Mouse (Mus musculus): Measurements from ENCODE around the gene Tmcc1. TPM values are rescaled to one million over a fixed set of nuclear protein-coding genes. Genes with fewer than 3 reads are reported as not detected.

Gene Tmcc1
- polyA plus RNA-seq, 1 experiment from 2014 or later, result 13.6 TPM

- peaks cover 17% of the 10 kb centered on the region for H3K27me3 ChIP-seq
- H3K9me3 ChIP-seq (replicated peaks), result no peaks in the 10 kb centered on the region
- 40% methylated on average over 10 of the region's 10 CpGs for WGBS
- peak overlapping the region; percentile 19; the same call in 1 of the 2 replicates for H3K9ac ChIP-seq
- H3K4me1 ChIP-seq, result peaks cover 79% of the 10 kb centered on the region
- peak overlapping the region; percentile 39 for H3K27ac ChIP-seq (replicated peaks)
- H3K4me2 ChIP-seq (replicated peaks), result peak overlapping the region; percentile 92
- H3K36me3 ChIP-seq, result no peaks in the 10 kb centered on the region
- ATAC-seq (ENCODE audit: insufficient number of reproducible peaks, low FRiP score, low TSS enrichment, low read depth), result no peak
- peak overlapping the region; percentile 65 for H3K4me3 ChIP-seq (replicated peaks)
Measured at GRCm38 (mm10) chr6:115991881-115992620, 201.2 kb downstream of the Tmcc1 start.

GRCm38 (mm10) chr6:115991108-115991880 is 202.0 kb downstream of the Tmcc1 start:
- Histone ChIP-seq H3K36me3 (no peaks in the 10 kb centered on the region), H3K4me1 (peaks cover 79% of the 10 kb centered on the region), H3K27ac (replicated peaks) (peak overlapping the region; percentile 39), H3K27me3 (peaks cover 17% of the 10 kb centered on the region), H3K9me3 (replicated peaks) (no peaks in the 10 kb centered on the region), H3K9ac (peak overlapping the region; percentile 19; the same call in 1 of the 2 replicates), H3K4me3 (replicated peaks) (peak overlapping the region; percentile 65), H3K4me2 (replicated peaks) (peak overlapping the region; percentile 92)
- no peak for ATAC-seq (ENCODE audit: insufficient number of reproducible peaks, low FRiP score, low TSS enrichment, low read depth)
- WGBS, result 28% methylated on average over 13 of the region's 13 CpGs

GRCm38 (mm10) chr6:115990479-115990878 is 202.8 kb downstream of the Tmcc1 start:
- Histone ChIP-seq H3K4me1 (peaks cover 79% of the 10 kb centered on the region), H3K27me3 (peaks cover 17% of the 10 kb centered on the region), H3K36me3 (no peaks in the 10 kb centered on the region), H3K4me2 (replicated peaks) (peak overlapping the region; percentile 92), H3K9me3 (replicated peaks) (no peaks in the 10 kb centered on the region), H3K9ac (no peak overlapping the region), H3K4me3 (replicated peaks) (peak overlapping the region; percentile 65), H3K27ac (replicated peaks) (no peak overlapping the region)
- ATAC-seq (ENCODE audit: insufficient number of reproducible peaks, low FRiP score, low TSS enrichment, low read depth), result no peak
- 74% methylated on average over 9 of the region's 9 CpGs for WGBS

GRCm38 (mm10) chr6:115990056-115990455 is 203.2 kb downstream of the Tmcc1 start:
- H3K9me3 ChIP-seq (replicated peaks), result no peaks in the 10 kb centered on the region
- H3K27ac ChIP-seq (replicated peaks), result no peak overlapping the region
- ATAC-seq (ENCODE audit: insufficient number of reproducible peaks, low FRiP score, low TSS enrichment, low read depth), result no peak
- H3K4me1 ChIP-seq, result peaks cover 83% of the 10 kb centered on the region
- H3K9ac ChIP-seq, result no peak overlapping the region
- peaks cover 17% of the 10 kb centered on the region for H3K27me3 ChIP-seq
- peak overlapping the region; percentile 65; the same call in 1 of the 2 replicates for H3K4me3 ChIP-seq (replicated peaks)
- H3K36me3 ChIP-seq, result no peaks in the 10 kb centered on the region
- WGBS, result 63% methylated on average over 3 of the region's 3 CpGs
- 0 out of 2 replicates have a peak overlapping the region, but pooled peaks have one; percentile 12 for H3K4me2 ChIP-seq (replicated peaks)

- 67% methylated on average over 4 of the region's 4 CpGs for WGBS
- Histone ChIP-seq H3K9me3 (replicated peaks) (no peaks in the 10 kb centered on the region), H3K27me3 (peaks cover 17% of the 10 kb centered on the region), H3K4me3 (replicated peaks) (0 out of 2 replicates have a peak overlapping the region, but pooled peaks have one; percentile 65), H3K27ac (replicated peaks) (no peak overlapping the region), H3K36me3 (no peaks in the 10 kb centered on the region), H3K9ac (no peak overlapping the region), H3K4me1 (peaks cover 88% of the 10 kb centered on the region), H3K4me2 (replicated peaks) (0 out of 2 replicates have a peak overlapping the region, but pooled peaks have one; percentile 12)
- ATAC-seq (ENCODE audit: insufficient number of reproducible peaks, low FRiP score, low TSS enrichment, low read depth), result no peak
Measured at GRCm38 (mm10) chr6:115989607-115990006, 203.7 kb downstream of the Tmcc1 start.

- peaks cover 17% of the 10 kb centered on the region for H3K27me3 ChIP-seq
- no peak overlapping the region for H3K27ac ChIP-seq (replicated peaks)
- no peak for ATAC-seq (ENCODE audit: insufficient number of reproducible peaks, low FRiP score, low TSS enrichment, low read depth)
- 0 out of 2 replicates have a peak overlapping the region, but pooled peaks have one; percentile 12 for H3K4me2 ChIP-seq (replicated peaks)
- 76% methylated on average over 5 of the region's 5 CpGs for WGBS
- H3K4me3 ChIP-seq (replicated peaks), result no peak overlapping the region
- H3K36me3 ChIP-seq, result no peaks in the 10 kb centered on the region
- H3K4me1 ChIP-seq, result peaks cover 88% of the 10 kb centered on the region
- no peak overlapping the region for H3K9ac ChIP-seq
- H3K9me3 ChIP-seq (replicated peaks), result no peaks in the 10 kb centered on the region
Measured at GRCm38 (mm10) chr6:115989032-115989431, 204.3 kb downstream of the Tmcc1 start.

GRCm38 (mm10) chr6:115987096-115987747 is 206.1 kb downstream of the Tmcc1 start:
- 62% methylated on average over 9 of the region's 9 CpGs for WGBS
- Histone ChIP-seq H3K27ac (replicated peaks) (0 out of 2 replicates have a peak overlapping the region, but pooled peaks have one; percentile 8), H3K4me2 (replicated peaks) (no peak overlapping the region), H3K9me3 (replicated peaks) (no peaks in the 10 kb centered on the region), H3K9ac (no peak overlapping the region), H3K36me3 (no peaks in the 10 kb centered on the region), H3K4me3 (replicated peaks) (no peak overlapping the region), H3K4me1 (peaks cover 82% of the 10 kb centered on the region), H3K27me3 (peaks cover 4% of the 10 kb centered on the region; the same call in 1 of the 2 replicates)
- ATAC-seq (ENCODE audit: insufficient number of reproducible peaks, low FRiP score, low TSS enrichment, low read depth), result no peak

GRCm38 (mm10) chr6:115986472-115987095 is 206.7 kb downstream of the Tmcc1 start:
- Histone ChIP-seq H3K4me3 (replicated peaks) (no peak overlapping the region), H3K4me2 (replicated peaks) (0 out of 2 replicates have a peak overlapping the region, but pooled peaks have one; percentile 6), H3K9me3 (replicated peaks) (no peaks in the 10 kb centered on the region), H3K36me3 (no peaks in the 10 kb centered on the region), H3K9ac (0 out of 2 replicates have a peak overlapping the region, but pooled peaks have one; percentile 18), H3K27ac (replicated peaks) (0 out of 2 replicates have a peak overlapping the region, but pooled peaks have one; percentile 8), H3K27me3 (peaks cover 4% of the 10 kb centered on the region; the same call in 1 of the 2 replicates), H3K4me1 (peaks cover 79% of the 10 kb centered on the region)
- WGBS, result 48% methylated on average over 12 of the region's 12 CpGs
- peak; percentile 30; the same call in 1 of the 2 replicates for ATAC-seq (ENCODE audit: insufficient number of reproducible peaks, low FRiP score, low TSS enrichment, low read depth)

- Histone ChIP-seq H3K4me2 (replicated peaks) (no peak overlapping the region), H3K4me3 (replicated peaks) (no peak overlapping the region), H3K27ac (replicated peaks) (peak overlapping the region; percentile 63; the same call in 1 of the 2 replicates), H3K4me1 (peaks cover 70% of the 10 kb centered on the region), H3K9me3 (replicated peaks) (no peaks in the 10 kb centered on the region), H3K9ac (no peak overlapping the region), H3K27me3 (peaks cover 3% of the 10 kb centered on the region; the same call in 1 of the 2 replicates), H3K36me3 (no peaks in the 10 kb centered on the region)
- WGBS, result 56% methylated on average over 9 of the region's 9 CpGs
- no peak for ATAC-seq (ENCODE audit: insufficient number of reproducible peaks, low FRiP score, low TSS enrichment, low read depth)
Measured at GRCm38 (mm10) chr6:115985622-115986021, 207.7 kb downstream of the Tmcc1 start.

- H3K4me1 ChIP-seq, result peaks cover 66% of the 10 kb centered on the region
- H3K36me3 ChIP-seq, result peaks cover 4% of the 10 kb centered on the region; the same call in 1 of the 2 replicates
- H3K27me3 ChIP-seq, result no peaks in the 10 kb centered on the region
- H3K4me2 ChIP-seq (replicated peaks), result no peak overlapping the region
- no peak for ATAC-seq (ENCODE audit: insufficient number of reproducible peaks, low FRiP score, low TSS enrichment, low read depth)
- H3K27ac ChIP-seq (replicated peaks), result peak overlapping the region; percentile 34; the same call in 1 of the 2 replicates
- H3K9me3 ChIP-seq (replicated peaks), result no peaks in the 10 kb centered on the region
- H3K9ac ChIP-seq, result no peak overlapping the region
- WGBS, result 67% methylated on average over 7 of the region's 7 CpGs
- no peak overlapping the region for H3K4me3 ChIP-seq (replicated peaks)
Measured at GRCm38 (mm10) chr6:115984580-115984979, 208.7 kb downstream of the Tmcc1 start.
